Mouse (Mus musculus) MEL-GATA-1-ER (cell line): ENCODE results near the gene Ildr2.
A peak's percentile ranks its signal among the peaks of the same experiment; 100 is the strongest.

Experiments
- DNase-seq: peaks from one replicate; pipeline ENCODE4 v3.0.0-alpha.2; 2012; ENCODE audit warnings: low read depth; ENCODE audit errors: extremely low read depth

Gene Ildr2

DNA sequence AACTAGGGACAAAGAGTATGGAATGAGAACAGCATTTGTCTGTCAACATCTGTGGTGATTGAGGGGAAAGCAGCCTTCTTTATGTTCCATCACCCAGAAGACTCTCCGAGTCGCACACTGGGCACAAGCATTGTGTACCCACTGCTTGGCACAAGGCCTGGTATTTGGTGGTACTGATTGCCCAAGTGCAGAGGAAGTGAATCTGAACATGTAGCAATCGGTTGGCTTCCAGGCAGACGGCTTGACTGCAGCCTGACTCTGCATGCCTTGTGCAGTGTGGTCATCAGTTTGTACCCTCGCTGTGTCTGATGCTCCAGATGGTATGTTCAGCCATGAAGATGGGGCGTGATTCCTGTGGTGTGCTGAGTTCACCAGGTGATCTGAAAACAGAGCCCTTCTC lies 85.2 kb downstream of the Ildr2 start:
- no peak for DNase-seq

GRCm38 (mm10) chr1:166342060-166342459 lies 88.1 kb downstream of the Ildr2 start:
- no peak for DNase-seq

DNA sequence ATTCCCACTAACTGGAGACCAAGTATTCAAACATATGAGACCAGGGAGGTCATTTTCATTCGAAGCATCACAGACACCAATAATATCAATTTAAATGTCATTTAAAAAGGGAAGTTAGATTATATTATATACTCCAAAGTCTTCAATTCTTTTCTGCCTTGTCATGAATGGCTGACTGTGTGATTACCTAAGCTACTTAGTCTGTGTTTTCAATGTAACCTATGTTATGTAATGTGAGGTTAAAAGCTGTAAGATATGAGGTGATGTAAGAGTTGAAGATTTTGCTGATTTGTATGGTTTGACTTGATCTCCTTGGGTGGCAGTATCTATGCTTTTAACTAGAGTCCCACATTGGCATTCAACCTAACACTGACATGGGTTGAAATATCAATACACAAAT lies 88.6 kb downstream of the Ildr2 start:
- DNase-seq: no peak

DNA sequence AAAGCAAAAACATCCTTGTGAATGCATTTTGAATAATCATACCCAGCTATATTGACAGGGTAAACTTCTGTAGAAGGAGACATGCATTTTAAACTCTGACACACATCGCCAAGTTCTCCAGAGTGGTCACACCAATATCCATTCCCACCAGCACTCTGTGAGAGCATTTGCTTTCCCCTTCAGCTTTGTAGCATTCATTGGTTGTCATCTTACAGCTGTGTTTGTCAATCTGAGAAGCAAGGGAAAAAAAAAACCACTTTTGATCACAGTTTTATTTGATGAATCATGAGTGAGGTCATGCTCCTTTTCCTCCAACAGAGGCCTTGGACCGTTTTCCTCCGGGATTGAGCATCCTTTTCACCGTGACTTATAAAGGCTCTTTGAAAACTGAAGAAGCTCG lies 89.6 kb downstream of the Ildr2 start:
- no peak for DNase-seq

DNA sequence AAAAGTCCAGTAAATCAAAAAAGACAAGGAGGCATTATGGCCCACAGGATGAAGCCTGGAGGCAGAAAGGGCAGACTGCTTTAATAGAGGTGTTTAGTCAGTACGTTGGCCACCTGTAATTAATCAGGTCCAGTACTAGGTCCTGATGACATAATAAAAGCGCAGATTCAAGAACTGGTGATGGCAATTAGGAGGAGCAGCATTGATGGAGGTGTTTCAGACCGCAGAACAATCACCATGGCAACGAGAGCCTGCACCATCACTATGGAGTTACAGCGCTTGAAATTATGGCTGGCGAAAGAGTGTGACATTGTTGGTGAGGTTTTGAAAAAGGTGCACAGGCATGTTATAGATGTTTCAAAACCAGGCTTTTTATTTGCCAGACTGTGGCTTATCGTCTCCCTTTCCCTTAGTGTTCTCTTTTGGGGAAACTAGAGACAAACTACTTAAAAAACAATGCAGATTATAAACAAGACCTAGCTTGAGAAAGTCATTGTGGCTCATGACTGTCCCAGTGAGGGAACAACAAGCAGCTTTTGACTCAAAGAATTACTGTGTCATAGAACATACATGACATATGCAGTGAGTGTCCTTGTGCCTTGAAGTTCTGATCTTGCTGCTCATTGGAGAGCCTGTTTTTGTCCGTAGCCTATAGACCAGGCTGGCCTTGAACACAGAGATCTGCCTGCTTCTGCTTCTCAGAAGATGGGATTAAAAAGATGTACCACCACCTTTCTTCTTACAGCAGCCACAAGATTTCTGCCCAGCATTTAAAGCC lies 90.5 kb downstream of the Ildr2 start:
- no peak for DNase-seq

GRCm38 (mm10) chr1:166345602-166346001 lies 91.7 kb downstream of the Ildr2 start:
- no peak for DNase-seq

GRCm38 (mm10) chr1:166346906-166347305 lies 93.0 kb downstream of the Ildr2 start:
- no peak for DNase-seq

DNA sequence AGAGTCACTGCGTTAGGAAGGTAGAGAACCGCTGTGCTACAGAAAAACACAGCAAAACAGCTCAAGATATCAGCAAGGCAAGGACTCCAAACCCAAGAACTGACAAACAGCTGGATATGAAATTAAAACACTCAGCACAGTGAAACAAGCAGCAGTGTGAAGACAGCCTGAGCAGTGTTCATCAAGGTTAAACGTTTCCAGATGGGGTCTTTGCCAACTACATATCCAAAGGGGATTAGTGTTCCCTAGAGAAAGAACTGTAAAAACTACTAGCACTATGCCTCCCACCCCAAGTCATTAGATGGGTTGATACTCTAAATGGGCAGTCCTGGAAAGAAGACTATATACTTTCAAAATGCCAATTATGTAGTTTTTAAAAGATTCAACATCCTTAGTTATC lies 95.4 kb downstream of the Ildr2 start:
- DNase-seq: no peak

DNA sequence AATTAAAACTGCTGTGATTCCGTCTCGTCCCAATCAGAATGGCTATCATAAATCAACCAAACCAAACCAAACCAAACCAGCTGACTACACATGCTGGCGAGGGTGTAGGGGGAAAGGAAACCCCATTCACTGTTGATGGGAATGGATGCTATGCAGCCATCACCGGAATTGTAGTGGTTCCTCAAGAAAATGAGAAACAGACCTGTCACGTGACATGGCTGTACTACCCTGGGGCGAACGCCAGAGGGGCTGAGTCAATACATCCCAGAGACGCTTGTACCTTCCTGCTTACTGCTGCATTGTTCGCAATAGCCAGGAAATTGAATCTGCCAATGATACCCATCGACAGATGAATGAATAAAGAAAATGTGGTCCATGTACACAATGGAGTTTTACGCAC lies 95.8 kb downstream of the Ildr2 start:
- DNase-seq: no peak

- peak; percentile 36 for DNase-seq
Measured at GRCm38 (mm10) chr1:166360157-166360855, 106.4 kb downstream of the Ildr2 start.

DNA sequence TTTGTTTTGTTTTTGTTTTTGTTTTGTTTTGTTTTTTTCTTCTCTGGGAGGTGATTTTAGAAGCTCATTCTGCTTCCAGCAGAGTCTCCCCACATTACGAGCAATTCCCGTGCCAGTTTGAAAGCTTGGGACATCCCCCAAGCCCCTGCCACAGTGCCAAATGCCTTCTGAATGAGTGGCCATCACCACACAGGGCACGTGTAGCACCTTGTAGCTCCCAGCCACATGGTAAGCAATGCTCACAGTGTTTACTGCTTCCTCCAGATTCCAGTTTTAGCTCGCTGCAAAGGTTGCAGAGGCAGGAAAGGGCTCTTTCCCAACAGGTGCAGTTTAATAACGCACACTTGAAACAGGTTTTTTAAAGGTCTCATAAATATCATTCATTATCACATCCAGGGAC lies 107.0 kb downstream of the Ildr2 start:
- no peak for DNase-seq

DNA sequence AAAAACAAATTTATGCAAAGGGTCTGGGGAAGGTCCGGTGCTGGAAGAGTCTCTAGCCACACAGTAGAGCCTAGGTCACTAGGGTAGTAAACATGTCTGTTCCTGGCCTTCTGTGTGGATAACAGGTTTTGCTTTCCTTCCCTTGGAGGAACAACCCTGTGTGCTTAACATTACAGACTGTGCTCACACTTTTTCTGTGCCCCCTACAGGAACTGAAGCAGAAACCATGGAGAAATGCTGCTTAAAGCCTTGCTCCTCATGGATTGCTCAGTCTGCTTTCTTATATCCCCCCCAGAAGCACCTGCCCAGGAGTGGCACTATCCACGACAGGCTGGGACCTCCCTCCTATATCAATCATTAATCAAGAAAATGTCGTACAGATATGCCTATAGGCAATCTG lies 107.9 kb downstream of the Ildr2 start:
- DNase-seq: no peak

- DNase-seq: no peak
Measured at GRCm38 (mm10) chr1:166362659-166363058, 108.7 kb downstream of the Ildr2 start.

DNA sequence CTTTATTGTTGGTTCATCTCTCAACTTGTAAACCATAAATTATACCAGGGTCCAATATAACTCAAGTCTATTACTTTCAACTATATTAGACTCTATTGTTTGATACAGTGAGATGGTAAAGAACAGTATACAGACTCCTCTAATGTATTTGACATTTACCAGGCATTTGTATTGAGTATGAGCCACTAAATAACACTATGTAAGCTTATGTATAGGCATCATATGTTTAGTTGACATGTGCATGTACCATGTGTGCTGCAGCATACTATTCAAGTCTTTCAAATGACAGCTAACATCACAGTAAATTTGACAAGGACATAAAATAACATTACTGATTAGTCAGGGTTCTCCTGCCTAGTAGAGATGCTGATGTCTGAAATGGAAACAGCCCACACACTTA lies 109.2 kb downstream of the Ildr2 start:
- no peak for DNase-seq
